Mouse (Mus musculus) gastrocnemius, postnatal 14 days (tissue): ENCODE data around the gene Gak. TPM values are rescaled to one million over a fixed set of nuclear protein-coding genes. Genes with fewer than 3 reads are reported as not detected.
A peak's percentile ranks its signal among the peaks of the same experiment; 100 is the strongest.

Experiments
- DNase-seq: peaks from one replicate; pipeline ENCODE4 v3.0.0; 2021; ENCODE audit warnings: mixed read lengths
- intact Hi-C: fragments of 180-260 bp; cut with DNase I; formaldehyde crosslinking; loops from one replicate; pipeline ENCODE4 v1.15.1; 2025; ENCODE audit warnings: low total_unique reads
- long read RNA-seq, 2 experiments: library from polyadenylated mRNA; stranded (forward); transcript quantifications; one replicate each; pipeline ENCODE4 v2.0.0; 2021
- total RNA-seq, 2 experiments: library from RNA; stranded (reverse); gene quantifications; 2 replicates each; pipeline ENCODE4 v1.2.3; 2021

Gak gene
- 10 to 100 TPM; 14.7 to 15.6 TPM for total RNA-seq
- long read RNA-seq, experiment 1, partial matches to known transcripts = 3 of 3 reads
- long read RNA-seq, experiment 1, other reads (novel, unspliced or antisense) = 0 of 3 reads
- long read RNA-seq, experiment 2, partial matches to known transcripts = 2 of 2 reads
- long read RNA-seq, experiment 2, other reads (novel, unspliced or antisense) = 0 of 2 reads

GRCm38 (mm10) chr5:108629634-108630483, at the start of gene Gak, which contains the start of gene Tmem175:
Gene Gak (minus strand): TSS chr5:108629755.
Gene Tmem175 (plus strand): TSS chr5:108629770.
- intact Hi-C loops = no loop called here
- peak; percentile 93 for DNase-seq

GRCm38 (mm10) chr5:108678296-108678854, 48.8 kb upstream of the Gak start:
- intact Hi-C loops = no loop called here
- no peak for DNase-seq

GRCm38 (mm10) chr5:108677605-108678295, 48.2 kb upstream of the Gak start:
- peak; percentile 43 for DNase-seq
- intact Hi-C loops = no loop called here

GRCm38 (mm10) chr5:108676772-108677498, 47.4 kb upstream of the Gak start:
- intact Hi-C loops = no loop called here
- no peak for DNase-seq

GRCm38 (mm10) chr5:108675251-108675816, 45.8 kb upstream of the Gak start, which contains the start of gene Slc26a1:
Gene Slc26a1 (minus strand): TSS chr5:108675569.
- DNase-seq = no peak
- intact Hi-C loops = no loop called here

GRCm38 (mm10) chr5:108674624-108675023, 45.1 kb upstream of the Gak start:
- no peak for DNase-seq
- intact Hi-C loops = loop anchor here (5.0 kb wide), 1 partner anchor 53 kb away; no protein-coding TSS in a partner anchor

- intact Hi-C loops = loop anchor here (5.0 kb wide), 1 partner anchor 56 kb away; no protein-coding TSS in a partner anchor
- no peak for DNase-seq
These were observed 42.2 kb upstream of the Gak start for GRCm38 (mm10) chr5:108671757-108672156.

GRCm38 (mm10) chr5:108670785-108671184, 41.2 kb upstream of the Gak start:
- intact Hi-C loops = loop anchor here (5.0 kb wide), 1 partner anchor 57 kb away; no protein-coding TSS in a partner anchor
- no peak for DNase-seq

GRCm38 (mm10) chr5:108669986-108670385, 40.4 kb upstream of the Gak start:
- no peak for DNase-seq
- intact Hi-C loops = loop anchor here (5.0 kb wide), 1 partner anchor 57 kb away; no protein-coding TSS in a partner anchor

GRCm38 (mm10) chr5:108668977-108669936, 39.7 kb upstream of the Gak start, which contains the start of gene Dgkq:
Gene Dgkq (minus strand): TSS chr5:108669672.
- DNase-seq = peak; percentile 88
- intact Hi-C loops = no loop called here

GRCm38 (mm10) chr5:108668387-108668932, 38.9 kb upstream of the Gak start:
- intact Hi-C loops = no loop called here
- no peak for DNase-seq

- intact Hi-C loops = no loop called here
- DNase-seq = no peak
These were observed 37.8 kb upstream of the Gak start for GRCm38 (mm10) chr5:108667370-108667769.

GRCm38 (mm10) chr5:108665066-108665465, 35.5 kb upstream of the Gak start:
- intact Hi-C loops = no loop called here
- no peak for DNase-seq

- intact Hi-C loops = no loop called here
- no peak for DNase-seq
These were observed 33.2 kb upstream of the Gak start for GRCm38 (mm10) chr5:108662772-108663171.

- intact Hi-C loops = no loop called here
These were observed 31.2 kb upstream of the Gak start for GRCm38 (mm10) chr5:108660632-108661268.

GRCm38 (mm10) chr5:108659698-108660631, 30.4 kb upstream of the Gak start, which contains the start of gene Idua:
Gene Idua (plus strand): TSS chr5:108660331.
- DNase-seq = no peak
- intact Hi-C loops = no loop called here

More at GRCm38 (mm10) chr5:108660632-108661268, 31.2 kb upstream of the Gak start:
- DNase-seq = peak; percentile 93
